Mouse (Mus musculus): ENCODE results near the gene Ddx31. TPM values are rescaled to one million over a fixed set of nuclear protein-coding genes. Genes with fewer than 3 reads are reported as not detected.

Gene Ddx31
- polyA plus RNA-seq (2012; ENCODE audit: low replicate concordance), result 3.4 and 5.1 TPM in 2 replicates

DNA sequence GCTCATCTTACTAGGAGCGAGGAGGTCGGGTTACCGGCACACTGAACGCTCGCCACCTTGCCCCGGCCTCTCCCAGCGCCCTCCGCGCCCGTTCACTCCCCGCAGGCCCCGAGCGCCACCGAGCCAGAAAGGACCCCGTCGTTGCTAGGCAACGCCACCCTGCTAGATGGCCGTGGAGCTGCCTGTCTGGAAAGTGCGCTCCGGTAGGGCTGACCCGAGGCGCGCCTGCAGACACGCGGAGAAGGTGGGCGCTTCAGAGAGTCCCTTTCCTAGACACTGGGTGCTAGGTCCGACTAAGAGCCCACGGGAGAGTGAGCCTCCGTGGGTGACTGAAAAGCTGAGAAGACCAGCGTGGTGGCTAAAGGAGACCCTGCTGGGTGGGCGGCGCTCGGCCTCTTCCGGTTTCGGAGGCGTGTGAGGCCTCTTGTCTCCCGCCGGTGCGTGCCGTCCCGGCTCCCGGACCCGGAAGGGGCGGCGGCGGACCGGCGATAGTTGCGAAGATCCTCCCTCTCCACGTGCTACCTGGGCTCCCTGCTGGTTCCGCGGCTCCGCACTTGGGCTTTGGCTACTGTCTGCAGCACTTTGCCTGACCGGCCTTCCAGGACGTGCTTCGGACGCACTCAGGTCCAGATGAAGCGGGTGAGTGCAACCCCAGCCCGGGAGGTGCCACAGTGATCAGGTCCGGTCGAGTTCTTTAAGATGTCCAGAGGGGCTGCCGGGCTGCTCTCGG is at the start of gene Ddx31, which contains the start of gene Gtf3c4:
TSS of gene Ddx31 (plus strand) at position 185 of the 730 bp plus-strand sequence.
TSS of gene Gtf3c4 (minus strand) at position 139 of the 730 bp plus-strand sequence.

GRCm38 (mm10) chr2:28916513-28916865 is 76.3 kb downstream of the Ddx31 start, which contains the start of gene Barhl1:
Barhl1 (minus strand) TSS chr2:28916668.

Other genes with a start within 250 kb of the Ddx31 start
- 2.2 and 37.9 TPM in 2 replicates for gene Gfi1b, start 218.4 kb upstream of the Ddx31 start, polyA plus RNA-seq (2012; ENCODE audit: low replicate concordance)
- gene Tsc1, start 199.2 kb upstream of the Ddx31 start, polyA plus RNA-seq (2012; ENCODE audit: low replicate concordance), result 3.1 and 7.3 TPM in 2 replicates
- gene Spaca9, start 140.7 kb upstream of the Ddx31 start, polyA plus RNA-seq (2012; ENCODE audit: low replicate concordance), result 0.58 and 0.88 TPM in 2 replicates
- gene Ak8, start 140.2 kb upstream of the Ddx31 start, polyA plus RNA-seq (2012; ENCODE audit: low replicate concordance), result 0.72 and 1.2 TPM in 2 replicates
- 10.3 and 13.4 TPM in 2 replicates for gene Gtf3c4, start within 50 bp of the Ddx31 start, polyA plus RNA-seq (2012; ENCODE audit: low replicate concordance)
- 0.09 and 0.21 TPM in 2 replicates for gene Barhl1, start 76.3 kb downstream of the Ddx31 start, polyA plus RNA-seq (2012; ENCODE audit: low replicate concordance)
- gene Cfap77, start 214.7 kb downstream of the Ddx31 start, polyA plus RNA-seq (2012; ENCODE audit: low replicate concordance), result 0.38 and 0.54 TPM in 2 replicates
- 7.0 and 10.5 TPM in 2 replicates for gene Ttf1, start 219.9 kb downstream of the Ddx31 start, polyA plus RNA-seq (2012; ENCODE audit: low replicate concordance)

All from hematopoietic multipotent progenitor cell, adult 10-12 weeks (in vitro differentiated cells).